13 mouse cellular contexts compared by ENCODE assay signal in genomic region chrX:77777822-77778221, GRCm38 (mm10). TPM values are rescaled to one million over a fixed set of nuclear protein-coding genes. Genes with fewer than 3 reads are reported as not detected.
A peak's percentile ranks its signal among the peaks of the same experiment; 100 is the strongest.
DNase-seq lines count a peak whose midpoint lies in the region; ATAC-seq and TF ChIP-seq lines count a peak whose summit lies in the region.
"Had no signal": no experiment of that assay in that cellular context is flagged by ENCODE, and none has a peak within 500 bp of the region (broad histone marks: within the 10 kb centered on the region; RNA-seq: fewer than 3 reads in every experiment).

No protein-coding gene starts in this region.

- H3K27ac ChIP-seq in liver, postnatal 0 days (ENCODE audit: low read depth) = no peak overlapping the region
- no peak overlapping the region for H3K27ac ChIP-seq in liver, embryonic 11.5 days (ENCODE audit: low read depth, low read length)
- H3K27ac ChIP-seq: heart, embryonic 15.5 days; liver, embryonic 13.5 days; midbrain, embryonic 15.5 days had no signal

- H3K4me1 ChIP-seq in liver, postnatal 0 days (ENCODE audit: insufficient read depth) = no peaks in the 10 kb centered on the region
- no peaks in the 10 kb centered on the region for H3K4me1 ChIP-seq in liver, embryonic 11.5 days (replicated peaks; ENCODE audit: control insufficient read depth, insufficient read depth, low read length)
- H3K4me1 ChIP-seq: heart, embryonic 15.5 days; liver, embryonic 13.5 days; midbrain, embryonic 15.5 days had no signal

- TF ChIP-seq EP300 in liver, postnatal 0 days (IDR thresholded peaks at IDR 0.05; ENCODE audit: low read depth) = no peak

- H3K36me3 ChIP-seq in liver, postnatal 0 days (replicated peaks; ENCODE audit: insufficient read depth, low read length) = no peaks in the 10 kb centered on the region
- H3K36me3 ChIP-seq in liver, embryonic 11.5 days (ENCODE audit: control insufficient read depth, insufficient read depth, low read length) = no peaks in the 10 kb centered on the region
- H3K36me3 ChIP-seq: heart, embryonic 15.5 days; liver, embryonic 13.5 days had no signal

- H3K9ac ChIP-seq in liver, postnatal 0 days (replicated peaks) = no peak overlapping the region
- H3K9ac ChIP-seq in liver, embryonic 11.5 days (ENCODE audit: low read depth, low read length) = no peak overlapping the region
- H3K9ac ChIP-seq: heart, embryonic 15.5 days; liver, embryonic 13.5 days; midbrain, embryonic 15.5 days had no signal

- no peak overlapping the region for H3K4me2 ChIP-seq in liver, postnatal 0 days (ENCODE audit: low read depth, low read length)
- H3K4me2 ChIP-seq in liver, embryonic 11.5 days = no peak overlapping the region
- H3K4me2 ChIP-seq: heart, embryonic 15.5 days; liver, embryonic 13.5 days; midbrain, embryonic 15.5 days had no signal

- intact Hi-C loops in left cerebral cortex, postnatal 25 days (cut with DNase I) = no loop called here

- peak; percentile 1 for DNase-seq in embryo, embryonic 10.5 days (ENCODE audit: low spot score)
- DNase-seq in embryo, embryonic 9.5 days (ENCODE audit: extremely low spot score) = no peak
- DNase-seq in liver, postnatal 0 days = no peak
- DNase-seq in liver, embryonic 11.5 days (ENCODE audit: low spot score) = no peak
- peak; percentile 51 for DNase-seq in induced T-regulatory cell, adult 2 months (ENCODE audit: low read depth)
- DNase-seq in left cerebral cortex, postnatal 25 days (ENCODE audit: low spot score in 2 of 2) = no peak
- DNase-seq in adrenal gland, postnatal 25 days = no peak
- DNase-seq: cerebellum, adult 2 months; kidney, adult 2 months; liver, embryonic 13.5 days had no signal

- no peak for ATAC-seq in liver, postnatal 0 days
- ATAC-seq in liver, embryonic 11.5 days (replicated peaks; ENCODE audit: low FRiP score) = no peak
- peak; percentile 65 for ATAC-seq in CD4-positive, CD25-positive, alpha-beta regulatory T cell, adult 4 months
- ATAC-seq: midbrain, embryonic 15.5 days had no signal

- H3K9me3 ChIP-seq in liver, postnatal 0 days (ENCODE audit: low read length) = no peaks in the 10 kb centered on the region
- no peaks in the 10 kb centered on the region for H3K9me3 ChIP-seq in liver, embryonic 11.5 days (ENCODE audit: control insufficient read depth, low read length)
- H3K9me3 ChIP-seq: heart, embryonic 15.5 days; liver, embryonic 13.5 days; midbrain, embryonic 15.5 days had no signal

- no peak overlapping the region for H3K4me3 ChIP-seq in liver, postnatal 0 days (ENCODE audit: low read depth, low read length)
- H3K4me3 ChIP-seq in liver, embryonic 11.5 days (ENCODE audit: low read depth, low read length) = no peak overlapping the region
- H3K4me3 ChIP-seq: heart, embryonic 15.5 days; liver, embryonic 13.5 days; midbrain, embryonic 15.5 days had no signal

- TF ChIP-seq CTCF in liver, postnatal 0 days (IDR thresholded peaks at IDR 0.05; ENCODE audit: low read depth) = peak; percentile 50

- H3K27me3 ChIP-seq in liver, postnatal 0 days (ENCODE audit: insufficient read depth, low read length) = no peaks in the 10 kb centered on the region
- H3K27me3 ChIP-seq in liver, embryonic 11.5 days (replicated peaks; ENCODE audit: control insufficient read depth, insufficient read depth, low read length) = no peaks in the 10 kb centered on the region
- H3K27me3 ChIP-seq: heart, embryonic 15.5 days; liver, embryonic 13.5 days; midbrain, embryonic 15.5 days had no signal

RNA-seq across cellular contexts. Expression of gene Prkx, which starts 18.3 kb away (rescaled TPM):
- polyA plus RNA-seq in liver, postnatal 0 days (2015; fragmentation: Nextera tagmentation; extraction: Ambion mirVana) = 1.4 and 2.0 TPM in 2 replicates
- polyA plus RNA-seq in liver, embryonic 11.5 days (2014; fragmentation: Nextera tagmentation; extraction: Ambion mirVana) = 6.4 and 6.6 TPM in 2 replicates
- polyA plus RNA-seq in CD4-positive, CD25-positive, alpha-beta regulatory T cell, adult 4 months (2017; shearing (Covaris generic)) = 10 to 100 TPM; 23.0 to 25.3 TPM
- total RNA-seq in left cerebral cortex, postnatal 25 days (2021) = 10 to 100 TPM in 1 of 2 experiments, 1 to 10 TPM in 1; 8.7 to 10.5 TPM
- total RNA-seq in adrenal gland, postnatal 25 days (2021) = 12.6 and 15.1 TPM in 2 replicates

Comparison
In these comparisons a context has a peak if more than half of its experiments do, and no peak if none do; other contexts are left out.
1. DNase-seq: peak in embryo, embryonic 10.5 days (single experiment) and induced T-regulatory cell, adult 2 months (single experiment); none in embryo, embryonic 9.5 days (single experiment), liver, postnatal 0 days (single experiment), liver, embryonic 11.5 days (single experiment), left cerebral cortex, postnatal 25 days (0 of 2) and adrenal gland, postnatal 25 days (single experiment).